Mouse (Mus musculus): ENCODE data around the gene Fst.

Fst gene

GRCm38 (mm10) chr13:114458886-114459700 lies at the start of gene Fst:
Gene Fst, minus strand, starts transcription at chr13:114458951.
- peak; percentile 16 for DNase-seq

DNA sequence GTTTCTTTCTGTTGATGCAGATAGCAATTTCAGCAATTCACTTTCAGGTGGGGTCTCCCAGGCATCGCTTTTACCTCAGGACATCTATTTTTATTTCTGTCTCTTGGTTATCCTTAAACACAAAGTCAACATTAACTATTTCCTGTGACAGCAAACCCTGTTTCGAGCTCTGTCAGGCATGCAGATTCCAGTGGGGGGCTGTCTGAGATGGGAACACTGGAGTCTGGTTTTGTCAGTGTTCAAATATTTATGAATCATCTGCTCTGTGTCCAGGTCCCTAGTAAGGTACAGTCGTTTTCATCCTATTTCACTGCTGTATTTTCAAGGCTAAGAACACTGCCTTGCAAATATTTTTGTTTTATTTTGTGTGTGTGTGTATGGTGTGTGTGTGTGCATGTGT lies 35.1 kb upstream of the Fst start:
- DNase-seq = no peak

GRCm38 (mm10) chr13:114488178-114488577 lies 29.4 kb upstream of the Fst start:
- DNase-seq = peak; percentile 14

DNA sequence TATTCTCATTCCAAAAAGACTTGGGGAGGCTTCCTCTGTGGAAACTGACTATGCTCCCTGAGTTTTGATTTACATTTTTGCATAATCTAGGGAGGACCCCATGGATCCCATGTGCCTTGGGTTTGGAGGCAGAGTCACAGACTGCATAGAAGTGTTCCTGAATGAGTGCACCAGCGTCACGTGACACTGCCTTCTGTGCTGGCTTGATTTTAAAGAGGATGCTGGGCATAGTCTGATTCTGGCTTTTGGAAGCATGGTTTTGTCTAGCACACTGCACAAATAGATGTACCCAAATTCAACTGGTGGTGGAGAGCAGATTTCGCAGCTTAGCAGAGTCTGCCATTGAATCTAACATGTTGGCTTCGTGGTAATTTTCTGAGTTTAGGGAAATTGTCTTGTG lies 19.6 kb upstream of the Fst start:
- DNase-seq = no peak

DNA sequence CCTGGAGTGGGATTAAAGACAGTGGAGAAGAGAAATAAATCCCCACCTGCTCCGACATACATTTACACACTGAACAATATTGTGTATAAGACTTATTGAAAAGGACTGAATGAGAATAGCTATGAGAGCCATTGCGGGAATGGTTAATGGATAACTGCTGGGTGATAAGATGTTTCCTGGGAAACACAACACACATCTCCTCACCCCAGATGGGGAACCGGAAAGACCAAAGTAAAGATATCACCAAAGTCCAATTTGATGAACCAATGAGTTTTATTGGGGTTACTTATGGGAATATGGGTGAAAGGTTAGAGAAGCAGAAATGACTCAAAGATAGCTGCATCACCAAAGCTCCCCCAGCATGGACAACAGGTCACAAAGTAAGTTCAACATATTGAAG lies 11.2 kb upstream of the Fst start:
- no peak for DNase-seq

DNA sequence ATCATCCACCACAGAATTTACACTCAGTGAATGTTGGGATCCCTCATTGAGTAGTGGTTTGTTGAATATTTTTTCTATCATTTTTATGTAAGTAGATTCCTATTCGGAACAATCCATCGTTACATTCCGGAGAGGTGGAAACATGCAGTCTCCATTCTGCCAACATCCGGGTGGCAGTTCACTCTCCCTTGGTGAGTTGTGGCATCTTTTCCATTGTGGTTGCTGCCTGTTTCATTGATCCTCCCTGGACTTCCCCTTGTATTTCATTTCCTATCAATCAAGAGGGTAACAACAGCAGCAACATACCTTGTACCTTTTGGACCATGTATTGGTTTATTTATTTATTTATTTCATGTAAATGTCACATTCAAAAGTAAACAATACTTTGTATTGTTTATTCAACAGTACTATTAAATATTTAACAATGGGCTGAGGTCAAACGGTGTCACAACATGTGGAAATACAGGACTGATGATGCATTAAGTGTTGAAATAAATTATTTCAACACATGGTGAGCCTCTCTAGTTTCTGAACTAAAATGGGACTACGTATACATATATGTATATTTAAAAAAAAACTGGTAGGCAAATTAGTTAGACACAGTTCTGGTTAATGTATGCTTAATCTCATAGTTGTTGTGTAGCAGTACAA lies 7.6 kb upstream of the Fst start:
- no peak for DNase-seq

DNA sequence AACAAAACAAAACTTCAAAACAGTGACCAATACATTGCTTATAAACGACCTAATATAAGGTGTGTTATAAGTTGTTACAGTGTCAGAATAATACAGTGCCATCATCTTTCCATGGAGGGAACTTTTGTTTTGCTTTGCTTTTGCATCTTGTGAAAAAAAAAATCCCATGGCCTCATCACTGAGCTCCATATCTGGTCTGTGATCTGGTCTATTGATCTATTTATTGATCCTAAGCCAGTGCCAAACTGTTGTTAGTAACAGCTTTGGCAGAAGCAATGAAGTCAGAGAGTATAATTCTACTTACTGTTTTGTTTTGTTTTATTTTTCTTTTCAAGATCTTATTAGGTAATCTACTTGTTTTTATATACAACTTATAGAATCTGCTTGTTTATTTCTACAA lies 6.6 kb upstream of the Fst start:
- DNase-seq = no peak

GRCm38 (mm10) chr13:114464824-114465223 lies 6.1 kb upstream of the Fst start:
- no peak for DNase-seq

DNA sequence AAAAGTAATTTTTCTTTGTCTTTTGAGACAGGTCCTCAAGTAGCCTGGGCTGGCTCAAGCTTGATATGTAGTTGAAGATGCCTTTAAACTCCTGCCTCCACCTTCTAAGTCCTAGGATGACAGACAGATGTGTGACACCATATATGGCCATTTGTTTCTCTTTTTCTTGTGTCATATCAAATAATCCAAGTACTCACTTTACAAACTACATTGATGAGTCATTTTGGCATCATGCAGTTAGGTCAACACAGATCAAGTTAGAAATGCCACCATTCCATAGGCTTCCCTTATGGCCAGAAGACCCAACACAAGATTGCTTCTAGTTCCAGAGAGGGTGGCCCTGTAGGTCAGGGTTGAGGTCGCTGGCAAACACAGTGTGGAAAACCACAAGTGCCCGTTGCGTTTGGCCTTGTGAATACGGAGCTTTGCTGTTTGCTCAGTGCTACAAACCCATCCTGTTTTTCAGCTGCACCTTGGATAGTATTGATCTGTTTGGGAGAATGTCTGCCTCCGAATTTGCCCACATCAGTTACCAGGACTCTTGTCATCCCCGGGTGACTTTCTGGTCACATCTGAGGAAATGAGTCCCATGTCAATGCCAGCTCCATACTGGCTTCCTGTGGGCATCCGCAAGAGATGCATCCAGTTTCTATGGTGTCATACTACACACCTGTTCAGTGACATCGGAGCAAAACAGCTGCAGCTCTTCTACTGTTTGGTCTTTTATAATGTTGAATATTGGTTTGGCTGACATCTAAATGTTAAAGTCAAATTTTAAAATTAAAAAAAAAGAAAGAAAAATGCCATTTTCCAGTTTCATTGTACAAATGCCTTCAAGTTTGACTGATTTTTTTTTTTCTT lies 4.0 kb upstream of the Fst start:
- no peak for DNase-seq

DNA sequence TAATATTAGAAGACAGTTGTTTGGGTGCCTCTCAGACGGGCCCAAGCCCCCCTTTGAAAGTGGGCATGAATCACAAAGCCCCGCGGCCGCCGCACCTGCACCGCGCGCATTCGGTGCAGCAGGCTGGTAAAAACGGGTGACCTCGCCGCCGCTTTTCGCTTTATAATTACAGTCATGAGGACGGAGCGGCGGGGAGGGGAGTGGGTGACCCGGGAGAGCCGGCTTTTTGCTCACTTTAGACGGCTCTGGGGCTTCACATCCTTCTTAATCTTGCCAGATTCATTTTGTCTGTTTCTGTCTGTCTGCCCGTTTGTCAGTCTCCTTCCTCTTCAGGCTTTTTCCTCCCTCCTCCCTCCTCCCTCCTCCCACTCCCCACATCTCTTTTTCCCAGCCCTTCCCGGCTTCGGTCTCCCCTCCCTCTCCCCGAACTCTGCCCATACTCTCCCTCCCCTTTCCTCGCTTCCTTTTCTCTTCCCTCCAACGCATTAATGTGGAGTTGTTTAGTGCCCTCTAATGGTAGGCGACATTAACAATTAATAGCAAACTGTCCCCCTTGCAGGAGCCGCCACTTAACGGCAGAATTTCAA lies 1.6 kb upstream of the Fst start:
- peak; percentile 62 for DNase-seq

GRCm38 (mm10) chr13:114459701-114460160 lies 980 bp upstream of the Fst start:
- no peak for DNase-seq

- peak; percentile 26 for DNase-seq
These were observed 363 bp downstream of the Fst start for GRCm38 (mm10) chr13:114458291-114458885.

DNA sequence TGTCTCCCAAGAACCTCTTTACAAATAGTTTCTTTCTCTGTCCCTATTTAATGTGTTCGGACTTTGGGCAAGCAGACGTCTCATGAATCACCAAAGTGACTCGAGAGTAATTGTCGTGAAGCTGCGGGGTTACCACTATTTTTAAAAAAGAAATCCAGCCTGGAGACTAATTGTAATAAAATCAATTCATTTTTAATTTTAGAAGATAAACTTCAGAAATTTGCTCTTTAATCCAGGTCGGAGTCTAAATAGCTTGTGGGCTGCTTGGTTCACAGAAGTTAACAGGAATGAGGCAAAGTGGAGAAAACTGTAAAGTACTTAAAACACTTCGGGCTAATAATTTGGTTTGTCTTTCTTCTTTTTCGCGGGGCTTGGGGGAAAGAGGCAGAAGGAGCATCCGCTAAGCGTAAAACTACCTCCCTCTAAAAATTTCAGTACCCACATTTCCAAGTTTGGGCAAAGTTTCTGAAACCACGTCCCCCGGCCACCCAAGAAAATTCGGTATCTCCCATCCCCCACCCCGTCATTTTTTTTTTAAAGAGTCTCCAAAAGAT lies 1.1 kb downstream of the Fst start:
- DNase-seq = no peak

- peak; percentile 24 for DNase-seq
These were observed 1.8 kb downstream of the Fst start for GRCm38 (mm10) chr13:114456766-114457566.

GRCm38 (mm10) chr13:114456224-114456623 lies 2.5 kb downstream of the Fst start:
- DNase-seq = peak; percentile 15

DNA sequence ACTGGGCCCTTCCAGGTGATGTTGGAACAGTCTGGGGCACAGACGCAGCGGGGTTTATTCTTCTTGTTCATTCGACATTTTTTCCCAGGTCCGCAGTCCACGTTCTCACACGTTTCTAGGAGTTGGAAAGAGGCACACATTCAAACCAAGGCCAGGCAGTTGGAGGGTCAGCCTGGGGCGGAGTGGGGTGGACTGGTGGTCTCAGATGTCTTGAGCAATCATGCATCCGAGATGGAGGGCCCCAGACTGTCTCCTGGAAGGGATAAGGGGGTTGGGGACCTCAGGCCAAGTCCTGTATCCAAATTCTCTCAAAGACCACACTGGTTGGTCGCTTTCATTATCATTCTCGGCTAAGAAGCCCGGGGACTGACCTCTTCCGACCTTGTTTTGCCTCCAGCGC lies 3.0 kb downstream of the Fst start:
- DNase-seq = no peak

- DNase-seq = no peak
These were observed 11.5 kb downstream of the Fst start for GRCm38 (mm10) chr13:114447213-114447612.

DNA sequence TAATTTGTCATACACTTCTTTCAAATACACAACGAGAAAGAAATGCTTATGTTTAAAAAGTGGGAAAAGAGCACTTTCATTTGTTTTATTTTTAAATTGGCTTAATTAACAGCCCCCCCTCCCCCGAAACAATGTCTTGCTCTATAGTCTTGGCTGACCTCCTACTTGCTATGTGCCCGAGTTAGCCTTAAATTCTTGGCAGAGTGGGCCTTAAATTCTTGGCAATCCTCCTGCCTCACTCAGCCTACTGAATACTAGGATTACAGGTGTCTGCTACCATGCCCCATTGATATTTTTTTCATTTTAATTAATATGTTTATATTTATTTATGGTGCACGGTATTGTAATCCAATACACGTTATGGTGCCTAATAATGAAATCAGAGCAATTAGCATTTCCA lies 26.3 kb downstream of the Fst start:
- no peak for DNase-seq

DNA sequence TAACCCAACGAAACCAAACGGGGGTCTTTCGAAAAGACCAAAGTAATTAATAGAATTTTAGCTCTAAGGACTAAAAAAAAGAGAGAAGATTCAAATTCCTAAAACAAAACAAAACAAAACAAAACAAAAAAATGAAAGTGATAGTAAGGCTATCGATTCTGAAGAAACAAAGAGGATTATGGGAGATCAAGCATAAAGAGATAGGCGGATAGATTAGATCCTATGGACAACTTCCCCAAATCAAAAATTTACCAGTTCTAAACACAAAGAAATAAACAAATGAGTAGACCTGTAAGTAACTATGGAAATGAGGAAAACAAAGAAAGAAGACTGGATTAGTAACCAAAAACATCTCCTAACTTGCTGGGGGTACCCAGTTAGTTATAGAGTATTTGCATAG lies 33.5 kb downstream of the Fst start:
- DNase-seq = no peak

GRCm38 (mm10) chr13:114420235-114420634 lies 38.5 kb downstream of the Fst start:
- no peak for DNase-seq

DNA sequence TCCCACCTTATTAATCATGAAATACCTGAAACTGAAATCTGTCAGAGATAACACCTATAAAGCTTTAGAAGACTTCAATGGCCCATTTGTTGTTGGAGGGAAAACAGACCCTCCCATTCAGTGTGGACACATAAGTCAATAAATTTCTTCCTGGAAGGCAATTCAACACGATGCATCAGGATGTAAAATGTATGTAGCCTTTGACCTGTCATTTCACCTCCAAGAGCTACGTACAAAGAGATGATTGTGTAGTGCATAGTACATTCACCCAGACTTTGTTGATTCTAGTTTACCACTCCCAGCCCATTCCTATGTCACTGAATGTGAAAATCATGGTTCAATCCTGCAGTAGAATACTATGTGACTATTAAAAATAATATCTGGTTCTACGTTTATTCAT lies 39.4 kb downstream of the Fst start:
- no peak for DNase-seq

All from lung, postnatal 10 days (tissue).